Mouse (Mus musculus) adrenal gland, postnatal 36 days (tissue): ENCODE measurements around the gene Nelfcd. TPM values are rescaled to one million over a fixed set of nuclear protein-coding genes. Genes with fewer than 3 reads are reported as not detected.
A peak's percentile ranks its signal among the peaks of the same experiment; 100 is the strongest.

Experiments used
- DNase-seq, 2 experiments: peaks; one replicate each; pipeline ENCODE4 v3.0.0; 2021; ENCODE audit warnings: mixed read lengths in 1 of 2
- total RNA-seq, 2 experiments: library from RNA; stranded (reverse); gene quantifications; 2 replicates each; pipeline ENCODE4 v1.2.3; 2021

Gene Nelfcd
- total RNA-seq, 2 experiments from 2014 or later: 54.9 to 55.8 TPM

DNA sequence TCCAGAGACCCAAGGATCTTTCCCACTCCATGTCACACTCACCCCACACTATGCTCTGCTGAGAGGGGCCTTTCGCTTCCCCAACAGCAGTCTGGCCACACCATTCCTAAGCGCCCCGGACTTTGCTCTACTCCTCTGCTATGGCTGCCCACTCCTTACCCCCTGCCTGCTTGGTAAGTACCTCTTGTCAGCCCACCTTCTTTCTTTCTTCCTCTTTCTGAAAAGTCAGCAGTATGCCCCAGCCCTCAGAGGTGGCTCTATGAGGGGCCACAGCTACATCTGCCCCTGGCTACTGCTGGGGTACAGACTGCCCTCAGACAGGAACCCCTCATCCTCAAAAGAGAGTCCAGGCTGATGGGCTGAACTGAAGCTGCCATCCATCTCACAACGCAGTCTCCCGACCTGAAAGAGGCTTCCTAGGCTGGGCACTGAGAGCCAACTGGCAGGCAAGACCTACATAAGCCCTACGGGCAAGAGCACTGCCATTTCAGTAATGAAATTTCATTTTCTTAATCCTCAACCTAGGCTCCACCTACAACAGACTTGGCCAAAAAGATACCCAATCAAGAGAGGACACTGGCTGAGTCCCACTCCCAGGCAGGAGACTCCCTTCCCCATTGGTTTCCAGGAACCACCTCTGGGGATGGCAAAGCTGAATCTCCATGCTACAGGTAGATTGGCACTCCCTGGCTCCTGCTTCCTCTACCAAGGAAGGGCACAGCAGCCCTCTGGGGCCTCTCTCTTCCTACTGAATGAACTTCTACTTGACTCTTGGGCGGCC, 21.5 kb downstream of the Nelfcd start:
- no peak for DNase-seq

DNA sequence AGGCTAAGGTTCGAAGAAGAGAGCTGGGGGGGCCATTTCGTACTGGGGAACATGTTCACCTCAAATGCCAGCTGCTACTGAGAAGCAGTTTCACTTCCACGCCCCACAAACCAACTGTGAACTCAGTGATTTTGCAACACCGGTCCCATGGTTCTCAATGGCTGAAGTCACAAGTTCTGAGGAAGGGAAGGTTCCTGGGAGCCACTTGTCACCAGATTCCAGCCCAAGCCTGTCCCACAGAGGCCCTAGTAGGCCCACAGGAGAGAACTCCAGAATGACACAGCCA, 22.0 kb downstream of the Nelfcd start:
- DNase-seq: peak; percentile 18 to 33

DNA sequence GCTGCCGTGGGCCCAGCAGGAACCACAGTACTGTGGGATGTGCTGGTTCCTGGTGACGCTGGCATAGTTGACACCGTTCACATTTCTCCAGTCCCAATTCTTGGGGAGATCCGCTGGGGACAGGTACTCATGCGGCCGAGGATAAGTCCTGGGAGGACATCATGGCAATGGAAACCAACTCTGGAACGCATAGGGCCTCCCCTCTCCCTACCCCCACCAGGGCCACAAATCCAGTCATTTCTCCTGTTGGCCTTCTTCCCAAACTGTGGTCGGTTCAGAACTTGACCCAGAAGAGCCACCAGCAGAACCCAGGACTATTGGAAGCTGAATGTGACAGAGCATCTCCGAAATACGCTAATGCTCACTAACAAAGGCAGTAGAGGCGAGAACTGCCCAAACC, 22.6 kb downstream of the Nelfcd start:
- DNase-seq: no peak

GRCm38 (mm10) chr2:174438737-174439449, 23.3 kb downstream of the Nelfcd start, which contains the start of gene Ctsz:
TSS of gene Ctsz (minus strand) at chr2:174439039.
- DNase-seq: peak; percentile 81 to 93

DNA sequence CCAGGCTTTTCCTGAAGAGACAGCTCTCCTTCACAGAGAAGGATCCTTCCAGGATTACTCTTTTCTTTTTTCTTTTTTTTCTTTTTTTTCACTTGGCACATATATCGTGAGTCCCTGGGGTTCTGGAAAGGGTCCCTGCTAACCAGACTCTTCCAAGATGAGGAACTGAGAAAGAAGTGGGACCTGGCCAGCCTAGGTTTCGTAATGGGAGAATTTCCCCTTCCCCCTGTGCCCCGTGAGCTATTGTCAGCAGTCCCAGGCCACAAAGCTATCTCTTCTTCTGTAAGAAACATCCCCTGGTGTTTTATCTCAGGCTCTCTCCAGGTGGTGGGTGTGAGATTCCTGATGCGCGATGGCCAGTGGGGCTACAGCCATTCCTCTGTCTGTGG, 23.8 kb downstream of the Nelfcd start:
- DNase-seq: no peak

DNA sequence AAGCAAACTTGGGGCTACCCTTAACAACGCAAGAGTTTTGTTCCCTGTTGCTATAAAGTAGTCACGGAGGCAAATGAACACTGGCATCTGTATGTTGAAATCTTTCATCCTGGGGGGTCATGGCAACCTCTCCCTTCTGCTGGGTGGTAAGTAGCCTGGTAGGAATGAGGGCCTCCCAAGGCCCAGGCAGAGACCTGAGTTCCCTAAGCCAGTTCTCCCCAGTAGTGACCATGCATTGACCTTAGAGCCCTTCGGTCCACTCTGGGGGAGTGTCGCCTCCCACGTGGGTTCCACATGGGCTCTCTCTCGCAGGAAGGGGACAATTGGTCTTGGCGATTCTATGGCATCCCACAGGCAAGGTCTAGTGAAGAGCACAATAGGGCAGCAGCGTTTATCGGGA, 24.4 kb downstream of the Nelfcd start:
- DNase-seq: no peak

DNA sequence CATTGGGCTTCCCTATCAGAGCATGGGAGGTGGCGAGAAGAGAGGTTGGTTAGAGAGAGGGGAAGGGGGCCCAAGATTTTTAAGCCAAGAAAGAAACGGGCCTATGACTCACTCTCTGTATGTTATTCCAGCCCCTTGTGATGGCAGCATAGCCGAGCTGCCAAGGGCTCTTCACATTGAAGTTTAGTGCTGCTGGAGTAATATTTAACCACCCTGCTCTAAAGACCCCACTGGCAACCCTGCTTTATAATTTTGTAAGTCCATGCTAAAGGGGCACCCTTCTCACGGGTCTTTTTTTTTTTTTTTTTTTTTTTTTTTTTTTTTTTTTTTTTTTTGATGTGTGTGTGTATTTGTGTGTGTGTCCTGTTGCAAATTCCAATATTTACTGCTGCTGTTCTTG, 26.3 kb downstream of the Nelfcd start:
- DNase-seq: no peak

DNA sequence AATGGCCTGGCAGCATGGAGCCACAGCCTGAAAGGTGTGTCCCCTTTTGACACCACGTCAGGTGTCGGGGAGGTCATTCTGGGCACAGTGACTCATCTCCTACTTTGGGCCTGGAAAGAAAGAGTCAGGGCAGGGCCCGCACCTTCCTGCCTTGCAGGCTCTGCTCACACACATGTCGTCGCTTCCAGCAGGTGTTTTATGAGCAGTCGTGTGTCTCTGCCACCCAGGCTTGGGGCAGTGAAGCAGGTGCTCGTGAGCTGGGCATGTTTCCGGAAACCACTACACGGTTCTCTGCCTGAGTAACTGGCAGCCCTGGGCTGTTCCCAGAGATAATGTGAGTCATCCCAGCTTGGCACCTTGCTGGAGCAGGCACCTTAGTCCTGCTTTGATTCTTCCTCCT, 26.9 kb downstream of the Nelfcd start:
- peak; percentile 54 to 57 for DNase-seq

- no peak for DNase-seq
These were observed 27.4 kb downstream of the Nelfcd start for GRCm38 (mm10) chr2:174443046-174443445.

DNA sequence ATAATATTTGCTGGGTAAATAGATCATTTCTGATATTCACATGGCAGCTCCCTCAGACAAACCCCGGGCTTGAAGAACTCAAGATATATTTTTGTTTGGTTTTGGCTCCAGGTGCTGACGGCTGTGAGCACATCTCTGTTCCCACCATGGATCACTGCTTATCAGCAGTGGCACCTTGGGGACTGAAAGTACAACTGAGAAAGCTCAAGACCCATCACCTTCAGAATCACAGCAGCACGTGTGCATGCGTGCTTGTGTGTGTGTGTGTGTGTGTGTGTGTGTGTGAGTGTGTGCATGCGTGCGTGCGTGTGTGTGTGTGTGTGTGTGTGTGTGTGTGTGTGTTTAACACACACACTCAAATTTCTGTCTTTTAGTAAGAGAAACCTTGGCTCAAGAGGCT, 28.8 kb downstream of the Nelfcd start:
- no peak for DNase-seq

GRCm38 (mm10) chr2:174445018-174445417, 29.4 kb downstream of the Nelfcd start:
- no peak for DNase-seq

DNA sequence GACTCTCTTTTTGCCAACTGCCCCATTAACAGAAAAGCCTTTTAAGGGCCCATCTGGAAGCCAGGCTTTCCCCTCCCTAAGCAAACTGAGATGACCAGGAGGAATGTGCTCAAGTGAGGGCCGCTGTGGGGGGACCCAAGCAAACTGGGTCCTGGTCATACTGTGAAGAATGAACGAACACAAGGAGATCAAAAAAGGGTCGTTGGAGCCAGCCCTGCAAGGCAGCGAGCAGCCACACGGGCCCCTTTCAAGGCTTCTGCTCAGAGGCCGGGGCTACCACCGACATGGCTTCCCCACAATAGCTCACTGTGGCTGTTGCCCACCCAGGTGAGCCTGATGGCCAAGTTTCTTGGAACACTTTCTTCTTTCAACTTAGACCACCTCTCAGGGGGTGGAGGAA, 30.9 kb downstream of the Nelfcd start:
- no peak for DNase-seq

DNA sequence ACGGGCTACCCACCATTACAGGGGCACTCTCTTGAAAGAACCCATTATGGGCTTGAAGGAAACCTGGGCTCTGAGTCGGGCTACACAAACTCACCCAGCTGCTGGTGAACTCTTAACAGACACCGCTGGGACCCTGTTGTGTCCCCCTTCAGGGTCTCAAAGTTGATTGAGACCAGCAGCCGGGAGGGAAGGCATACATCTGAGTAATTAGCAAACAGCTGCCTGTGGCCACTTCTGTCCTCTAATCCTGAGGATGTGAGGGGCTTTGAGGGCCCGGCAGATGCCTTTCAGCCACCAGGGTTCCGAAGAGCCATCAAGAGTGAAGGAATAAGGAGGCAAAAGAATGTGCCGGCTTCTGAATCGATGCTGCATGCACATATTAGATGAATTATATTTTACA, 31.3 kb downstream of the Nelfcd start:
- no peak for DNase-seq

DNA sequence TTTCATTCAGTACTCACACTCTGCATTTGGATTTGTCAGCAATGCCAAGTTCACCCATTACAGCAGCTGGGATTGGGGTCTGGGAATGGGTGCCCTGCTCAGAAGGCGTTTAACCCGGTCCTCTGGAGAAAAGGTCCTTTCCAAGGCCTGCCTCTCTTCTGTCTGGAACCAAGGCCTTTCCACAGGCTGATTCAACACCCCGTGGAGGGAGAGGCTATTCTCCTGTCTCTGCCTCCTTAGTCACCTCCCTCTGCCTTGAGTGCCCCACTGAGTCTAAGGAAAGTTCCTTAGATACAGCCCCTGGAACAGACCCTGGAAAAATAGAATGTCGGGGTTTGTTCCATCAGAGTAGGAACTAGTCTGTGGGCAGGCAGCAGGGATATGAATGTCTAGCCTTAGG, 32.8 kb downstream of the Nelfcd start:
- DNase-seq: peak in 1 of 2 experiments; percentile 29

DNA sequence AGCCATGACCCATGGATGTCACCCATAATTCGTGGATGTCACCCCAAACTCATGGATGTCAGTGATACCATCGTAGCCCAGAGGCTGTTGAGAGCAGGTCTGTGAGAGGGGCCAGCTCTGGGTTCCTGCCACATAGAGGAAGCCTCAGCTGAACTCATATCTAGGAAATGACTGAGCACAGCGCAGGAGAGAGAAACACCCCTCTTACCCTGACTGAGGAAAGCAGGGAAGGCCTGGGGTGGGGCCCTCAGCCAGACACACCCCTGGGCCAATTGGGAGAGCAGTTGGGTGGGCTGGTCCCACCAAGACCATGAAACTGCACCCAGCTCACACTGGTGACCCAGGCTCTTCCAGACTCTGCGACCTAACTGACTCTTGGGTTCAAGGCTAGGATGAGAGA, 34.7 kb downstream of the Nelfcd start, which contains the start of gene Tubb1:
TSS of gene Tubb1 (plus strand) at position 343 of the 400 bp plus-strand sequence.
- no peak for DNase-seq

GRCm38 (mm10) chr2:174453681-174454080, 38.1 kb downstream of the Nelfcd start:
- DNase-seq: peak; percentile 47 to 53

GRCm38 (mm10) chr2:174459365-174459764, 43.8 kb downstream of the Nelfcd start:
- no peak for DNase-seq

GRCm38 (mm10) chr2:174463370-174463769, 47.8 kb downstream of the Nelfcd start:
- DNase-seq: no peak

- peak; percentile 97 for DNase-seq
These were observed 48.4 kb downstream of the Nelfcd start, which contains the start of gene Atp5e for GRCm38 (mm10) chr2:174463789-174464523. TSS of gene Atp5e (minus strand) at chr2:174464105.

DNA sequence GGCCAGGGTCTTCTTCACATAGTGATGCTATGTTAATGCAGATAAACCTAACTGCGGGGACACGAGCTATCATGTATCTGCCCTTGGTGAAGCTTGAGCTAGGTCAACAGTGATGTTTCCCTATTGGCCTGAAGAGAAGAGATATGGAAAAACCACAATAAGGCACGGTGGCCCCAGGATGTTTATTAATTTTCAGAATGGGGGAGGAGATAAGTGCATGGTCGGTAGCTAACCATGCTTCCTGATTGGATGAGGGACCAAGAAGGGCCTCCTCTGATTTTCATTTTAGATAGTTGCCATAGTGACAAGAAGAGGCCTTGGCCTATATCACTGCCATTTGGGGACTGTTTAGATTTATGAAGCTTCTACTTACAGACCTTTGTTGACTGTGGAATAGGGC, 54.7 kb downstream of the Nelfcd start:
- peak; percentile 24 to 32 for DNase-seq

DNA sequence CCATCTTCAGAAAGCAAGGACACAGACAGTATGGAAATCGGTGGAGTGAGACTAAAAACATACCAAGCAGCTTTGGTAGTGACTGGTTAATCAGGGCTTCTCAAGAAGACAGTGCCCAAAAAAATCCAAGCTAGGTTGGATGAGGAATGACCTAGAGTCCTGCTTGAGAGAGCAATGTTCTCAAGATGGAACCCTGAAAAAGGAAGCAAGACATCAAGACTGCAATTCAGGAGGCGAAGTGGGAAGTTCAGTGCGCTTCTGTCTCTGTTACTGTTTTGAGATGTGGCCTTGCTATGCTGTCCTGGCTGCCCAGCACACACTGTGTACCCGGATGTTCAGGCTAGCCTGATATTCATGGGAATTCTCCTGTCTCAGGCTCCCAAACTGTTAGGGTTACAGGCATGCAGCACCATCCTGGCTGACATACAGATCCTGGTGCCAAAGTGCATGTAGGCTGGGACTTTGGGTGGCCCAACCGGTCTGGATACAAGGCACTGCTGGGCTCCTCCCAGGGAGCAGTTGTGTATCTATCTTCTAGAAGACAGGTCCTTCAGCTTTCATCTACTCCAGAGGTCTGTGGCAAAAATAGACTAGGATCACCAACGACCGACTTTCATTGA, 55.3 kb downstream of the Nelfcd start:
- DNase-seq: peak in 1 of 2 experiments; percentile 32

DNA sequence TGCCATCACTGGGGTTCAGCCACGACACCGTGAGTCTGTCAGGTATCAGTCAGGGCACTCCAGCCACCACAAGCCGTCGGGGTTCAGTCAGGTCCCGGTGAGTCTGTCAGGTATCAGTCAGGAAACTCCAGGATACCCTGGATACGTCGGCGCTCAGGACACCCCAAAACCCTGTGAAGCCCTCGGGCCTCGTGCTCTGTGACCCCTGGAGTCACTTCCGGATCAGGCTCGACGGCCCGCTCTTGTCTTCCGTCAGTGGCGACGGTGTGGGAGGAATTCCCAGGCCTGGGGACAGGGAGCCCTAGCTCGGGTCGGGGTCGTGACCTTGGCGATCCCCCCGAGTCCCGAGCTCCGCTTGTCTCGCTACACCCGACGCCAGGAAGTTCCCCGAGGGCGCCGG, 56.8 kb downstream of the Nelfcd start:
- no peak for DNase-seq
